Mouse (Mus musculus): ENCODE results near the gene Gm26566. TPM values are rescaled to one million over a fixed set of nuclear protein-coding genes. Genes with fewer than 3 reads are reported as not detected.
"Not testable (repeated sequence)": the region's sequence is repeated elsewhere in the genome, so short reads cannot be mapped to it uniquely, and the experiment has no call there.

The Gm26566 gene
- polyA plus RNA-seq, 1 experiment from 2014 or later: 2.1 TPM

DNA sequence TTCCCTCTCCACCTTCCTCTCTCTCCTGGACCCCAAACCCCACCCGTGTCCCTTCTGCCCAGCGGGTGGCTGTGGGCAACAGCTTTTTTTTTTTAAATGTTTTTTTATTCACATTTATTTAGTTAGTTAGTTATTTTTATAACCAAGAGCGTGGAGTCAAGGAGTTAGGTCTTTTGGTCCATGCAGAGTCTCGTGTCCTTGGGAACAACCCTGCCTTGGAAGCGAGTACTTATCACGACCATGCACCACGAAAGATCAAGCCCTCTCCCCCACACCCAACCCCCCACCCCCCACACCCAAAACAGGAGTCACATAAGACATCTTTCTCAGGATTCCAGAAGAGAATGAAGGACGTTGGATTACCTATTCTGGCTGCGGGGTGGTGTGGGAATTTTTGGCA lies 40.7 kb downstream of the Gm26566 start:
- ATAC-seq (ENCODE audit: insufficient read depth, low FRiP score, low TSS enrichment); H3K9me3 ChIP-seq (ENCODE audit: control insufficient read depth, low read length); H3K27ac ChIP-seq (ENCODE audit: low read depth, low read length); H3K4me1 ChIP-seq (ENCODE audit: control insufficient read depth, insufficient read depth, low read length); H3K4me3 ChIP-seq (ENCODE audit: low read depth, low read length); H3K4me2 ChIP-seq (ENCODE audit: low read depth); DNase-seq (ENCODE audit: low spot score); H3K36me3 ChIP-seq (ENCODE audit: control insufficient read depth, insufficient read depth, low read length); H3K9ac ChIP-seq (ENCODE audit: low read length); H3K27me3 ChIP-seq (ENCODE audit: control insufficient read depth, insufficient read depth, low read length): not testable (repeated sequence)
- WGBS: 63% methylated on average over 9 of the region's 9 CpGs

GRCm38 (mm10) chr4:88763384-88764018 lies 41.9 kb downstream of the Gm26566 start:
- not testable (repeated sequence) for H3K9me3 ChIP-seq (ENCODE audit: control insufficient read depth, low read length); H3K27ac ChIP-seq (ENCODE audit: low read depth, low read length); ATAC-seq (ENCODE audit: insufficient read depth, low FRiP score, low TSS enrichment); H3K36me3 ChIP-seq (ENCODE audit: control insufficient read depth, insufficient read depth, low read length); H3K4me1 ChIP-seq (ENCODE audit: control insufficient read depth, insufficient read depth, low read length); H3K4me3 ChIP-seq (ENCODE audit: low read depth, low read length); H3K9ac ChIP-seq (ENCODE audit: low read length); H3K27me3 ChIP-seq (ENCODE audit: control insufficient read depth, insufficient read depth, low read length)
- WGBS: 6% methylated on average over 22 of the region's 42 CpGs
- H3K4me2 ChIP-seq (ENCODE audit: low read depth): peak overlapping the region; percentile 32; the same call in 1 of the 2 replicates
- peak; percentile 72 for DNase-seq (ENCODE audit: low spot score)

Other genes with a start within 250 kb of the Gm26566 start
- gene Ifnb1, start 199.0 kb upstream of the Gm26566 start, polyA plus RNA-seq (2014; fragmentation: Nextera tagmentation; extraction: Ambion mirVana): not detected in 2 replicates
- gene Ifna15, start 163.6 kb upstream of the Gm26566 start, polyA plus RNA-seq (2014; fragmentation: Nextera tagmentation; extraction: Ambion mirVana): not detected in 2 replicates
- gene Ifna14, start 150.0 kb upstream of the Gm26566 start, polyA plus RNA-seq (2014; fragmentation: Nextera tagmentation; extraction: Ambion mirVana): not detected in 2 replicates
- not detected in 2 replicates for gene Ifna9, start 129.4 kb upstream of the Gm26566 start, polyA plus RNA-seq (2014; fragmentation: Nextera tagmentation; extraction: Ambion mirVana)
- gene Ifna12, start 118.4 kb upstream of the Gm26566 start, polyA plus RNA-seq (2014; fragmentation: Nextera tagmentation; extraction: Ambion mirVana): not detected in 2 replicates
- gene C87499, start 87.4 kb upstream of the Gm26566 start, polyA plus RNA-seq (2014; fragmentation: Nextera tagmentation; extraction: Ambion mirVana): not detected in 2 replicates
- not detected in 2 replicates for gene Ifna13, start 77.3 kb upstream of the Gm26566 start, polyA plus RNA-seq (2014; fragmentation: Nextera tagmentation; extraction: Ambion mirVana)
- not detected in 2 replicates for gene Ifna16, start 44.9 kb upstream of the Gm26566 start, polyA plus RNA-seq (2014; fragmentation: Nextera tagmentation; extraction: Ambion mirVana)
- not detected in 2 replicates for gene Ifna2, start 37.9 kb upstream of the Gm26566 start, polyA plus RNA-seq (2014; fragmentation: Nextera tagmentation; extraction: Ambion mirVana)
- not detected in 2 replicates for gene Ifnab, start 30.4 kb upstream of the Gm26566 start, polyA plus RNA-seq (2014; fragmentation: Nextera tagmentation; extraction: Ambion mirVana)
- 151 and 152 TPM in 2 replicates for gene Klhl9, start 660 bp downstream of the Gm26566 start, polyA plus RNA-seq (2014; fragmentation: Nextera tagmentation; extraction: Ambion mirVana)
- gene Gm13271, start 33.1 kb downstream of the Gm26566 start, polyA plus RNA-seq (2014; fragmentation: Nextera tagmentation; extraction: Ambion mirVana): 0.53 TPM in 1 of 2 replicates, not detected in the other
- not detected in 2 replicates for gene Gm13283, start 38.3 kb downstream of the Gm26566 start, polyA plus RNA-seq (2014; fragmentation: Nextera tagmentation; extraction: Ambion mirVana)
- gene Gm13290, start 52.0 kb downstream of the Gm26566 start, polyA plus RNA-seq (2014; fragmentation: Nextera tagmentation; extraction: Ambion mirVana): 0.31 and 0.46 TPM in 2 replicates
- not detected in 2 replicates for gene Gm13289, start 55.1 kb downstream of the Gm26566 start, polyA plus RNA-seq (2014; fragmentation: Nextera tagmentation; extraction: Ambion mirVana)
- not detected in 2 replicates for gene Gm13272, start 58.0 kb downstream of the Gm26566 start, polyA plus RNA-seq (2014; fragmentation: Nextera tagmentation; extraction: Ambion mirVana)
- gene Ifnz, start 60.3 kb downstream of the Gm26566 start, polyA plus RNA-seq (2014; fragmentation: Nextera tagmentation; extraction: Ambion mirVana): not detected in 2 replicates
- not detected in 2 replicates for gene Gm13276, start 63.9 kb downstream of the Gm26566 start, polyA plus RNA-seq (2014; fragmentation: Nextera tagmentation; extraction: Ambion mirVana)
- not detected in 2 replicates for gene Gm13277, start 66.8 kb downstream of the Gm26566 start, polyA plus RNA-seq (2014; fragmentation: Nextera tagmentation; extraction: Ambion mirVana)
- not detected in 2 replicates for gene Gm13278, start 69.7 kb downstream of the Gm26566 start, polyA plus RNA-seq (2014; fragmentation: Nextera tagmentation; extraction: Ambion mirVana)
- not detected in 2 replicates for gene Gm13275, start 72.7 kb downstream of the Gm26566 start, polyA plus RNA-seq (2014; fragmentation: Nextera tagmentation; extraction: Ambion mirVana)
- not detected in 2 replicates for gene Gm13279, start 75.6 kb downstream of the Gm26566 start, polyA plus RNA-seq (2014; fragmentation: Nextera tagmentation; extraction: Ambion mirVana)
- gene Gm13285, start 77.9 kb downstream of the Gm26566 start, polyA plus RNA-seq (2014; fragmentation: Nextera tagmentation; extraction: Ambion mirVana): 0.19 TPM in 1 of 2 replicates, not detected in the other
- not detected in 2 replicates for gene Gm13287, start 81.4 kb downstream of the Gm26566 start, polyA plus RNA-seq (2014; fragmentation: Nextera tagmentation; extraction: Ambion mirVana)
- not detected in 2 replicates for gene Gm13288, start 83.7 kb downstream of the Gm26566 start, polyA plus RNA-seq (2014; fragmentation: Nextera tagmentation; extraction: Ambion mirVana)
- gene Ifna7, start 94.4 kb downstream of the Gm26566 start, polyA plus RNA-seq (2014; fragmentation: Nextera tagmentation; extraction: Ambion mirVana): not detected in 2 replicates
- gene Ifna11, start 98.2 kb downstream of the Gm26566 start, polyA plus RNA-seq (2014; fragmentation: Nextera tagmentation; extraction: Ambion mirVana): not detected in 2 replicates
- not detected in 2 replicates for gene Ifna6, start 105.6 kb downstream of the Gm26566 start, polyA plus RNA-seq (2014; fragmentation: Nextera tagmentation; extraction: Ambion mirVana)
- gene Ifna5, start 113.7 kb downstream of the Gm26566 start, polyA plus RNA-seq (2014; fragmentation: Nextera tagmentation; extraction: Ambion mirVana): not detected in 2 replicates
- gene Ifna4, start 120.1 kb downstream of the Gm26566 start, polyA plus RNA-seq (2014; fragmentation: Nextera tagmentation; extraction: Ambion mirVana): not detected in 2 replicates
- not detected in 2 replicates for gene Ifna1, start 128.3 kb downstream of the Gm26566 start, polyA plus RNA-seq (2014; fragmentation: Nextera tagmentation; extraction: Ambion mirVana)
- not detected in 2 replicates for gene Ifne, start 158.4 kb downstream of the Gm26566 start, polyA plus RNA-seq (2014; fragmentation: Nextera tagmentation; extraction: Ambion mirVana)

Data from neural tube, embryonic 11.5 days (tissue).